Mouse (Mus musculus) embryonic facial prominence, embryonic 15.5 days (tissue): ENCODE measurements around the gene Pigg. TPM values are rescaled to one million over a fixed set of nuclear protein-coding genes. Genes with fewer than 3 reads are reported as not detected.

Source experiments
- ATAC-seq: fragments of 200-750 bp; cut with Nextera tagmentation; 2 replicates; pipeline ENCODE4 v1.8.0; 2017; ENCODE audit warnings: low read depth, moderate TSS enrichment; ENCODE audit not compliant: insufficient number of reproducible peaks, low FRiP score, low TSS enrichment
- H3K27ac ChIP-seq: fragments of 300-500 bp; sonication (generic); replicated peaks from 2 replicates; pipeline ENCODE4 v1.5.1; 2015; ENCODE audit warnings: mild to moderate bottlenecking, inconsistent platforms
- H3K27me3 ChIP-seq: fragments of 300-500 bp; sonication (generic); 2 replicates; pipeline ENCODE4 v1.6.1; 2015; ENCODE audit warnings: inconsistent platforms
- H3K36me3 ChIP-seq: fragments of 300-500 bp; sonication (generic); 2 replicates; pipeline ENCODE4 v1.6.1; 2015; ENCODE audit warnings: mild to moderate bottlenecking, inconsistent platforms
- H3K4me1 ChIP-seq: fragments of 300-500 bp; sonication (generic); 2 replicates; pipeline ENCODE4 v1.6.1; 2015; ENCODE audit warnings: inconsistent platforms
- H3K4me2 ChIP-seq: fragments of 300-500 bp; sonication (generic); replicated peaks from 2 replicates; pipeline ENCODE4 v1.6.1; 2015; ENCODE audit warnings: mild to moderate bottlenecking, inconsistent platforms
- H3K4me3 ChIP-seq: fragments of 300-500 bp; sonication (generic); replicated peaks from 2 replicates; pipeline ENCODE4 v1.5.1; 2015; ENCODE audit warnings: mild to moderate bottlenecking, inconsistent platforms
- H3K9ac ChIP-seq: fragments of 300-500 bp; sonication (generic); 2 replicates; pipeline ENCODE4 v1.6.1; 2015; ENCODE audit warnings: inconsistent platforms
- H3K9me3 ChIP-seq: fragments of 300-500 bp; sonication (generic); replicated peaks from 2 replicates; pipeline ENCODE4 v1.6.1; 2016; ENCODE audit warnings: inconsistent platforms
- WGBS: fragments of 180-500 bp; shearing (Covaris S2); methylation state at CpG from one replicate; pipeline ENCODE4 v1.1.7; 2015; 5-methylcytosine and 5-hydroxymethylcytosine counted together
- polyA plus RNA-seq: library from polyadenylated mRNA; unstranded; fragments of >200 nt; fragmentation: Nextera tagmentation; extraction: Ambion mirVana; gene quantifications from 2 replicates; pipeline ENCODE4 v1.2.1, GENCODE M21; 2015

Gene Pigg
- polyA plus RNA-seq, 1 experiment from 2014 or later = 5.9 TPM

DNA sequence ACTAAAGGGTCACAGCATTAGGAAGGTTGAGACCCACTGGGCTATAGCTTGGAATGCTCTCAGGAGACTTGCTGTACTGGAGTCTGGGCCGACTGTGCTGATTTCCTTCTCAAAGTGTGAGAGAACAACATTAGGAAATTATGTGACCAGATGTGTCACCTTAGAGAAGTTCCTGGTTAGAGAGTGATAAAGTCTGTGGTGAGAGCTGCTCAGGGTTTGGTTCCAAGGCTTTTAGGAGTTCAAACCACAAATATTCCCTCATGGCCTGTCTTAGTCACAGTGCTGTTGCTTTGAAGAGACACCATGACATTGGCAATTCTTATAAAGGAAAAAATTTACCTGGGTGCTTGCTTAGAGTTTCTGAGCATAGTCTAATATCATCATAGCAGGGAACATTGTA, 63.6 kb downstream of the Pigg start:
- 50% methylated on average over 1 of the region's 1 CpGs for WGBS
- ATAC-seq = no peak
- Histone ChIP-seq H3K27ac (no peak overlapping the region), H3K4me2 (no peak overlapping the region), H3K4me1 (no peaks in the 10 kb centered on the region), H3K36me3 (no peaks in the 10 kb centered on the region), H3K4me3 (no peak overlapping the region), H3K9ac (no peak overlapping the region), H3K9me3 (no peaks in the 10 kb centered on the region), H3K27me3 (peaks cover 22% of the 10 kb centered on the region)

DNA sequence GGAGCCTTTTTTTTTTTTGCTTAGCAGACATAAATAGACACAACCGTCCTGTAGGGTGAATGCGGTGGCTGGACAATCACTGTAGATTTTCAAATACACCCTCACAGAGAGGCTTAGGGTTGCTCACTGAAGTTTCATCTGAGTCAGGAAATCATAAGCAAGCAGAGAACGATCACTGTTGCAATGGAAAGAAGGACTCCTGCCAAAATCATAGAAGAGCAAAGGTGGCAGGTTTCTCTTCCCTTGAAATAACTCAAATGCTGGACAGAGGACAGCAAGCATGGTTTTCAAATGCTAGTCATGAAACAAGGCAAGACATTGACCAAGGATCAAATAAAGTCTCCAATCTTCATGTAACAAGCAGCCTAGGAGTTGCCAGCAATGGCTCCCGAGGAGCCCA, 65.9 kb downstream of the Pigg start:
- H3K27me3 ChIP-seq = peaks cover 2% of the 10 kb centered on the region; the same call in 1 of the 2 replicates
- WGBS = 84% methylated on average over 4 of the region's 4 CpGs
- H3K27ac ChIP-seq = no peak overlapping the region
- no peak overlapping the region for H3K9ac ChIP-seq
- H3K4me1 ChIP-seq = no peaks in the 10 kb centered on the region
- no peaks in the 10 kb centered on the region for H3K9me3 ChIP-seq
- H3K4me3 ChIP-seq = no peak overlapping the region
- ATAC-seq = no peak
- H3K36me3 ChIP-seq = no peaks in the 10 kb centered on the region
- no peak overlapping the region for H3K4me2 ChIP-seq

- Histone ChIP-seq H3K27ac (no peak overlapping the region), H3K27me3 (no peaks in the 10 kb centered on the region), H3K36me3 (no peaks in the 10 kb centered on the region), H3K4me2 (no peak overlapping the region), H3K4me1 (no peaks in the 10 kb centered on the region), H3K9me3 (no peaks in the 10 kb centered on the region), H3K9ac (no peak overlapping the region), H3K4me3 (no peak overlapping the region)
- 71% methylated on average over 2 of the region's 2 CpGs for WGBS
- no peak for ATAC-seq
Measured at GRCm38 (mm10) chr5:108385632-108386031, 73.2 kb downstream of the Pigg start.

GRCm38 (mm10) chr5:108386449-108386848, 74.0 kb downstream of the Pigg start:
- no peak for ATAC-seq
- H3K4me2 ChIP-seq = no peak overlapping the region
- no peak overlapping the region for H3K27ac ChIP-seq
- no peaks in the 10 kb centered on the region for H3K9me3 ChIP-seq
- H3K9ac ChIP-seq = no peak overlapping the region
- H3K36me3 ChIP-seq = no peaks in the 10 kb centered on the region
- no peak overlapping the region for H3K4me3 ChIP-seq
- WGBS = 65% methylated on average over 4 of the region's 4 CpGs
- H3K27me3 ChIP-seq = no peaks in the 10 kb centered on the region
- no peaks in the 10 kb centered on the region for H3K4me1 ChIP-seq

DNA sequence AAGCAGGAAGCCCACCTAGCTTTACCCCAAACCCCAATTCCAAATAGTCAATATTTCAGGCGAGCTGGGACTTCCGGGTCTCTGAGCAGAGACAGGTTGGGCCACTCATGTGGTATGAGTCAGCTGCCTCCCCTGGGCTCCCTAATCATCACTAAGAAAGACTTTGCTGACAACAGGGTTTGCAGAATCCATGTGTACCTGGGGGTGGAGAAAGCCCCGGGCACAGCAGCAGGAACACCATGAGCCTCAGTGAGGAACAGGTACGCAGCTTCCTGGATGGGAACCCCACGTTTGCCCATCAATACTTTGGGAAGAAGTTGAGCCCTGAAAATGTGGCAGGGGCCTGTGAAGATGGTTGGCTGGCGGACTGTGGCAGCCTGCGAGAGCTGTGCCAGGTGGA, 75.8 kb downstream of the Pigg start, which contains the start of gene Pde6b:
Pde6b (plus strand) TSS at position 191 of the 400 bp plus-strand sequence.
- Histone ChIP-seq H3K9ac (no peak within 1 kb of the TSS), H3K27me3 (no peaks in the 10 kb centered on the region), H3K4me3 (no peak within 1 kb of the TSS), H3K27ac (no peak within 1 kb of the TSS), H3K36me3 (no peaks in the 10 kb centered on the region), H3K9me3 (no peaks in the 10 kb centered on the region), H3K4me2 (no peak within 1 kb of the TSS), H3K4me1 (no peaks in the 10 kb centered on the region)
- WGBS = 68% methylated on average over 7 of the region's 7 CpGs
- no peak for ATAC-seq

- Histone ChIP-seq H3K9ac (no peak overlapping the region), H3K27ac (no peak overlapping the region), H3K9me3 (no peaks in the 10 kb centered on the region), H3K4me2 (no peak overlapping the region), H3K36me3 (no peaks in the 10 kb centered on the region), H3K27me3 (no peaks in the 10 kb centered on the region), H3K4me1 (no peaks in the 10 kb centered on the region), H3K4me3 (no peak overlapping the region)
- 75% methylated on average over 3 of the region's 3 CpGs for WGBS
- ATAC-seq = no peak
Measured at GRCm38 (mm10) chr5:108389744-108390143, 77.3 kb downstream of the Pigg start.

Other genes with a start within 250 kb of the Pigg start
- 89.3 and 94.2 TPM in 2 replicates for gene Mtf2, start 246.9 kb upstream of the Pigg start, polyA plus RNA-seq
- 34.1 and 38.6 TPM in 2 replicates for gene Tmed5, start 180.0 kb upstream of the Pigg start, polyA plus RNA-seq
- 10.6 and 11.0 TPM in 2 replicates for gene Ccdc18, start 179.7 kb upstream of the Pigg start, polyA plus RNA-seq
- gene Dr1, start 43.7 kb upstream of the Pigg start, polyA plus RNA-seq = 39.5 and 41.6 TPM in 2 replicates
- 0.25 and 0.29 TPM in 2 replicates for gene Gm42517, start 55.3 kb downstream of the Pigg start, polyA plus RNA-seq
- 0.15 and 0.24 TPM in 2 replicates for gene Pde6b, start 75.8 kb downstream of the Pigg start, polyA plus RNA-seq
- gene Atp5k, start 121.8 kb downstream of the Pigg start, polyA plus RNA-seq = 360 and 374 TPM in 2 replicates
- 0.65 and 1.1 TPM in 2 replicates for gene Mfsd7a, start 136.3 kb downstream of the Pigg start, polyA plus RNA-seq
- gene Pcgf3, start 148.6 kb downstream of the Pigg start, polyA plus RNA-seq = 19.5 and 20.9 TPM in 2 replicates
- 0.38 and 0.89 TPM in 2 replicates for gene Cplx1, start 237.4 kb downstream of the Pigg start, polyA plus RNA-seq